Mouse (Mus musculus): ENCODE measurements around the gene B9d1. TPM values are rescaled to one million over a fixed set of nuclear protein-coding genes. Genes with fewer than 3 reads are reported as not detected.

Gene B9d1
- total and polyA plus RNA-seq, 2 experiments from 2014 or later, result 6.5 to 34.6 TPM

- H3K9me3 ChIP-seq (replicated peaks; ENCODE audit: control insufficient read depth, low read length), result no peaks in the 10 kb centered on the region
These were observed 28.6 kb downstream of the B9d1 start for GRCm38 (mm10) chr11:61533571-61533970.

GRCm38 (mm10) chr11:61535530-61535929 lies 30.6 kb downstream of the B9d1 start:
- Histone ChIP-seq H3K4me2 (ENCODE audit: low read depth, low read length) (no peak overlapping the region), H3K9ac (replicated peaks; ENCODE audit: low read depth, low read length) (no peak overlapping the region), H3K27me3 (ENCODE audit: control insufficient read depth, insufficient read depth, low read length) (no peaks in the 10 kb centered on the region), H3K9me3 (replicated peaks; ENCODE audit: control insufficient read depth, low read length) (no peaks in the 10 kb centered on the region), H3K27ac (ENCODE audit: low read depth) (no peak overlapping the region), H3K4me3 (ENCODE audit: low read depth, low read length) (no peak overlapping the region), H3K4me1 (ENCODE audit: control insufficient read depth, insufficient read depth) (peaks cover 7% of the 10 kb centered on the region), H3K36me3 (replicated peaks; ENCODE audit: control insufficient read depth, insufficient read depth, low read length) (peaks cover 21% of the 10 kb centered on the region)
- TF ChIP-seq CTCF (IDR thresholded peaks at IDR 0.05; ENCODE audit: low read depth), result no peak
- 47% methylated on average over 1 of the region's 1 CpGs for WGBS
- ATAC-seq (ENCODE audit: insufficient read depth, low read depth) (no peak), DNase-seq (ENCODE audit: low spot score) (no peak)

More at GRCm38 (mm10) chr11:61533571-61533970, 28.6 kb downstream of the B9d1 start:
- Histone ChIP-seq H3K4me1 (ENCODE audit: control insufficient read depth, insufficient read depth) (peaks cover 7% of the 10 kb centered on the region), H3K9ac (replicated peaks; ENCODE audit: low read depth, low read length) (no peak overlapping the region), H3K36me3 (replicated peaks; ENCODE audit: control insufficient read depth, insufficient read depth, low read length) (peaks cover 11% of the 10 kb centered on the region), H3K4me3 (ENCODE audit: low read depth, low read length) (no peak overlapping the region), H3K27me3 (ENCODE audit: control insufficient read depth, insufficient read depth, low read length) (no peaks in the 10 kb centered on the region), H3K27ac (ENCODE audit: low read depth) (peak overlapping the region; percentile 65), H3K4me2 (ENCODE audit: low read depth, low read length) (no peak overlapping the region)
- no peak for TF ChIP-seq CTCF (IDR thresholded peaks at IDR 0.05; ENCODE audit: low read depth)
- peak; percentile 69 for TF ChIP-seq EP300 (IDR thresholded peaks at IDR 0.05; ENCODE audit: low read depth)
- DNase-seq (ENCODE audit: low spot score), result peak; percentile 21
- 70% methylated on average over 5 of the region's 5 CpGs for WGBS
- ATAC-seq (ENCODE audit: insufficient read depth, low read depth), result peak; percentile 81

GRCm38 (mm10) chr11:61536952-61537351 lies 32.0 kb downstream of the B9d1 start:
- H3K9me3 ChIP-seq (replicated peaks; ENCODE audit: control insufficient read depth, low read length), result no peaks in the 10 kb centered on the region
- H3K27ac ChIP-seq (ENCODE audit: low read depth), result no peak overlapping the region
- no peak overlapping the region for H3K4me3 ChIP-seq (ENCODE audit: low read depth, low read length)
- peaks cover 18% of the 10 kb centered on the region for H3K36me3 ChIP-seq (replicated peaks; ENCODE audit: control insufficient read depth, insufficient read depth, low read length)
- DNase-seq (ENCODE audit: low spot score), result no peak
- TF ChIP-seq EP300 (IDR thresholded peaks at IDR 0.05; ENCODE audit: low read depth) (no peak), CTCF (IDR thresholded peaks at IDR 0.05; ENCODE audit: low read depth) (no peak)
- H3K9ac ChIP-seq (replicated peaks; ENCODE audit: low read depth, low read length), result no peak overlapping the region
- no peaks in the 10 kb centered on the region for H3K27me3 ChIP-seq (ENCODE audit: control insufficient read depth, insufficient read depth, low read length)
- ATAC-seq (ENCODE audit: insufficient read depth, low read depth), result no peak
- peaks cover 9% of the 10 kb centered on the region for H3K4me1 ChIP-seq (ENCODE audit: control insufficient read depth, insufficient read depth)
- 41% methylated on average over 3 of the region's 3 CpGs for WGBS
- no peak overlapping the region for H3K4me2 ChIP-seq (ENCODE audit: low read depth, low read length)

- Histone ChIP-seq H3K9me3 (replicated peaks; ENCODE audit: control insufficient read depth, low read length) (no peaks in the 10 kb centered on the region), H3K9ac (replicated peaks; ENCODE audit: low read depth, low read length) (no peak overlapping the region), H3K27me3 (ENCODE audit: control insufficient read depth, insufficient read depth, low read length) (no peaks in the 10 kb centered on the region), H3K4me2 (ENCODE audit: low read depth, low read length) (no peak overlapping the region), H3K36me3 (replicated peaks; ENCODE audit: control insufficient read depth, insufficient read depth, low read length) (peaks cover 17% of the 10 kb centered on the region), H3K4me3 (ENCODE audit: low read depth, low read length) (no peak overlapping the region), H3K4me1 (ENCODE audit: control insufficient read depth, insufficient read depth) (peaks cover 12% of the 10 kb centered on the region), H3K27ac (ENCODE audit: low read depth) (no peak overlapping the region)
- WGBS, result 73% methylated on average over 3 of the region's 3 CpGs
- TF ChIP-seq EP300 (IDR thresholded peaks at IDR 0.05; ENCODE audit: low read depth), result no peak
- no peak for TF ChIP-seq CTCF (IDR thresholded peaks at IDR 0.05; ENCODE audit: low read depth)
- DNase-seq (ENCODE audit: low spot score), result no peak
- no peak for ATAC-seq (ENCODE audit: insufficient read depth, low read depth)
These were observed 32.4 kb downstream of the B9d1 start for GRCm38 (mm10) chr11:61537362-61537761.

DNA sequence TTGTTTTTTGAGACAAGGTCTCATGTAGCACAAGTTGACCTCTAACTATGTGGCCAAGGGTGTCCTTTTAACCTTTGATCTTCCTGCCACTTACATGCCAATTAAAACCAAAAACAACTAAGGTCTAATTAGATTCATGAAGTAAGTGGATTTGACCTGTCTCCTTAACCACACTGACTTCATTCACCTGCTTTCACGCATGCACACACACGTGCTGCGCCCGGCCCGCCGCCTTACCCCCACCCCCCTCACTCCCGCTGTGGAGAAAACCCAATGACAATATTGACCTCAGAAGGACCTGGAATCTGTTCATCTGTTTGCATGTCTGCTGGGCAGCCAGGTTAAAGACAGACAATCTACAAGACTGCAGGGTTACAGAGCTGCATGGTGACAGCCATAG lies 35.7 kb downstream of the B9d1 start:
- Histone ChIP-seq H3K4me2 (ENCODE audit: low read depth, low read length) (no peak overlapping the region), H3K9ac (replicated peaks; ENCODE audit: low read depth, low read length) (no peak overlapping the region), H3K27me3 (ENCODE audit: control insufficient read depth, insufficient read depth, low read length) (no peaks in the 10 kb centered on the region), H3K4me1 (ENCODE audit: control insufficient read depth, insufficient read depth) (0 out of 2 replicates have a peak, but pooled peaks cover 4% of the 10 kb centered on the region), H3K27ac (ENCODE audit: low read depth) (no peak overlapping the region), H3K9me3 (replicated peaks; ENCODE audit: control insufficient read depth, low read length) (no peaks in the 10 kb centered on the region), H3K4me3 (ENCODE audit: low read depth, low read length) (no peak overlapping the region), H3K36me3 (replicated peaks; ENCODE audit: control insufficient read depth, insufficient read depth, low read length) (peaks cover 29% of the 10 kb centered on the region)
- no peak for ATAC-seq (ENCODE audit: insufficient read depth, low read depth)
- DNase-seq (ENCODE audit: low spot score), result no peak
- TF ChIP-seq CTCF (IDR thresholded peaks at IDR 0.05; ENCODE audit: low read depth) (no peak), EP300 (IDR thresholded peaks at IDR 0.05; ENCODE audit: low read depth) (no peak)
- WGBS, result 86% methylated on average over 7 of the region's 7 CpGs

- WGBS, result 85% methylated on average over 2 of the region's 2 CpGs
- TF ChIP-seq EP300 (IDR thresholded peaks at IDR 0.05; ENCODE audit: low read depth) (no peak), CTCF (IDR thresholded peaks at IDR 0.05; ENCODE audit: low read depth) (no peak)
- 0 out of 2 replicates have a peak, but pooled peaks cover 4% of the 10 kb centered on the region for H3K4me1 ChIP-seq (ENCODE audit: control insufficient read depth, insufficient read depth)
- ATAC-seq (ENCODE audit: insufficient read depth, low read depth), result no peak
- no peak overlapping the region for H3K9ac ChIP-seq (replicated peaks; ENCODE audit: low read depth, low read length)
- no peak overlapping the region for H3K4me3 ChIP-seq (ENCODE audit: low read depth, low read length)
- H3K4me2 ChIP-seq (ENCODE audit: low read depth, low read length), result no peak overlapping the region
- no peaks in the 10 kb centered on the region for H3K27me3 ChIP-seq (ENCODE audit: control insufficient read depth, insufficient read depth, low read length)
- no peaks in the 10 kb centered on the region for H3K9me3 ChIP-seq (replicated peaks; ENCODE audit: control insufficient read depth, low read length)
- DNase-seq (ENCODE audit: low spot score), result no peak
- H3K27ac ChIP-seq (ENCODE audit: low read depth), result no peak overlapping the region
- peaks cover 34% of the 10 kb centered on the region for H3K36me3 ChIP-seq (replicated peaks; ENCODE audit: control insufficient read depth, insufficient read depth, low read length)
These were observed 36.2 kb downstream of the B9d1 start for GRCm38 (mm10) chr11:61541106-61541505.
